Mouse (Mus musculus) lung, embryonic 15.5 days (tissue): ENCODE measurements at regions not wholly inside any gene's neighbourhood (a gene's known extent, or its start where the extent isn't known, plus 50 kb on each side); places are given as distances from the start of the nearest gene placed in this dataset.

ENCODE experiments used
- ATAC-seq: fragments of 200-750 bp; cut with Nextera tagmentation; 2 replicates; pipeline ENCODE4 v1.8.0; 2017; ENCODE audit warnings: moderate number of reproducible peaks, borderline replicate concordance; ENCODE audit not compliant: low FRiP score, low TSS enrichment; ENCODE audit errors: extremely low read depth
- H3K27ac ChIP-seq: fragments of 300-500 bp; sonication (generic); 2 replicates; pipeline ENCODE4 v1.5.1; 2015; ENCODE audit warnings: moderate library complexity, mild to moderate bottlenecking, inconsistent platforms
- H3K27me3 ChIP-seq: fragments of 300-500 bp; sonication (generic); 2 replicates; pipeline ENCODE4 v1.6.1; 2015; ENCODE audit warnings: inconsistent platforms
- H3K36me3 ChIP-seq: fragments of 300-500 bp; sonication (generic); 2 replicates; pipeline ENCODE4 v1.6.1; 2015; ENCODE audit warnings: inconsistent platforms
- H3K4me1 ChIP-seq: fragments of 300-500 bp; sonication (generic); 2 replicates; pipeline ENCODE4 v1.6.1; 2015; ENCODE audit warnings: inconsistent platforms
- H3K4me2 ChIP-seq: fragments of 300-500 bp; sonication (generic); 2 replicates; pipeline ENCODE4 v1.6.1; 2015; ENCODE audit warnings: inconsistent platforms, mild to moderate bottlenecking, moderate library complexity
- H3K4me3 ChIP-seq: fragments of 300-500 bp; sonication (generic); 2 replicates; pipeline ENCODE4 v1.5.1; 2015; ENCODE audit warnings: mild to moderate bottlenecking, inconsistent platforms
- H3K9ac ChIP-seq: fragments of 300-500 bp; sonication (generic); 2 replicates; pipeline ENCODE4 v1.6.1; 2015; ENCODE audit warnings: inconsistent platforms
- H3K9me3 ChIP-seq: fragments of 300-500 bp; sonication (generic); 2 replicates; pipeline ENCODE4 v1.6.1; 2016; ENCODE audit warnings: inconsistent platforms
- WGBS: fragments of 180-500 bp; shearing (Covaris S2); methylation state at CpG from one replicate; pipeline ENCODE4 v1.1.7; 2015; 5-methylcytosine and 5-hydroxymethylcytosine counted together

DNA sequence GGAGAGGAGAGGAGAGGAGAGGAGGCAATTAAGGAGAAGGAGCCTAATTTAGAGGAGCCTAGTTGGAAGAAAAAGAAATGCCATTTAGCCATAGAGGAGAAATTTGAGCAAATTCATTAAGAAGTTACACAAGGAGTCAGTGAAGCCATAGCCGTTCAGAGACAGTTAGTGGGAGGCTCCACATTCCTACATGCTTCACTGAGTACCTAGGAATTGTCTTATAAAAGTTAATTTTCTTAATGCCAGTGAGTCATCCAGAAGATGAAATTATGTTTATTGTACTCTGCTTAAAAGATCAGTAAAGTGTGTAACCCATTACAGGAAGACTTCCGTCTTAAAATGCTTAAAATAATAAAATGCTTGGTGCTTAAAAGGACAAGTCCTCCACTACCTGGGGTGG lies 1453.5 kb upstream of the Lrrc6 start:
- H3K4me3 ChIP-seq: no peak overlapping the region

DNA sequence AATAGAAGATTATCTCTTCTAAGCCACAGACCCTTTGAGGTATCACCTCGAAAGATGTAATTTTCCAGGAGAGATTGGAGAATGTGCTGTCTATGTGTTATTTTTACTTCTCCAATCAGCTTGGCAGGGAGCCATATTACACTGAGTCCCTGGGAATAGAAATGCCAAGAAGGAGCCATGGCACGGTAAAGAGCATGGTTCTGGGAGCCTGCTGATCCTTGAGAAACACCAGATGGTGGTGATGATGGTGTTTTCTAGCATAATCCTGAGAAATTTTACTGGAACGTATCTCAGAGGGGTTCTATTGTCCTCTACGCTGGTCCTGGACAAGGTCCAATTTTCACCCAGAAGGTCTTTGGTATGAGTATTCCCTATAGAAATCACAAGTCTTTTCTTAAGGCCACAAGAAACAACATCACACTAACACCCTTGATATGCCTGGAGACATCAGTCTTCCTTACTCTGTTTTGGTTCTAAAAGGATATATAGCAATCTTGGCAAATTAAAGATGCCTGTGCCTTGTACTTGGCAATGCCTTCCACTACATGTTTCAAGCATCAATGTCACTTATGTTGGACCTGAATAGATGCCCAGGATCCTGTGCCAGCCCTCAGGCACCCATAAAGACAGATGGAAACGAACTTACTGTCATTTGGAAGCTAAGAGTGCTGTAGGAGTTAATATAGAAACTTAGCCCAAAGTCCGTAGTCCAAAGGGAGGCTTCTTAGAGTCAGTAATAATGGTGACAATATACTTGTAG lies 1449.8 kb upstream of the Lrrc6 start:
- no peaks in the 10 kb centered on the region for H3K9me3 ChIP-seq
- no peak overlapping the region for H3K9ac ChIP-seq
- no peaks in the 10 kb centered on the region for H3K36me3 ChIP-seq
- no peak overlapping the region for H3K4me3 ChIP-seq
- no peak overlapping the region for H3K27ac ChIP-seq
- no peak overlapping the region for H3K4me2 ChIP-seq
- no peaks in the 10 kb centered on the region for H3K27me3 ChIP-seq
- no peak for ATAC-seq
- WGBS: 62% methylated on average over 6 of the region's 6 CpGs
- H3K4me1 ChIP-seq: no peaks in the 10 kb centered on the region

More for the DNA sequence above, 1453.5 kb upstream of the Lrrc6 start:
- no peak overlapping the region for H3K9ac ChIP-seq
- H3K9me3 ChIP-seq: no peaks in the 10 kb centered on the region
- no peaks in the 10 kb centered on the region for H3K36me3 ChIP-seq
- 68% methylated on average over 2 of the region's 2 CpGs for WGBS
- no peak overlapping the region for H3K27ac ChIP-seq
- no peak overlapping the region for H3K4me2 ChIP-seq
- no peaks in the 10 kb centered on the region for H3K27me3 ChIP-seq
- ATAC-seq: no peak
- no peaks in the 10 kb centered on the region for H3K4me1 ChIP-seq

DNA sequence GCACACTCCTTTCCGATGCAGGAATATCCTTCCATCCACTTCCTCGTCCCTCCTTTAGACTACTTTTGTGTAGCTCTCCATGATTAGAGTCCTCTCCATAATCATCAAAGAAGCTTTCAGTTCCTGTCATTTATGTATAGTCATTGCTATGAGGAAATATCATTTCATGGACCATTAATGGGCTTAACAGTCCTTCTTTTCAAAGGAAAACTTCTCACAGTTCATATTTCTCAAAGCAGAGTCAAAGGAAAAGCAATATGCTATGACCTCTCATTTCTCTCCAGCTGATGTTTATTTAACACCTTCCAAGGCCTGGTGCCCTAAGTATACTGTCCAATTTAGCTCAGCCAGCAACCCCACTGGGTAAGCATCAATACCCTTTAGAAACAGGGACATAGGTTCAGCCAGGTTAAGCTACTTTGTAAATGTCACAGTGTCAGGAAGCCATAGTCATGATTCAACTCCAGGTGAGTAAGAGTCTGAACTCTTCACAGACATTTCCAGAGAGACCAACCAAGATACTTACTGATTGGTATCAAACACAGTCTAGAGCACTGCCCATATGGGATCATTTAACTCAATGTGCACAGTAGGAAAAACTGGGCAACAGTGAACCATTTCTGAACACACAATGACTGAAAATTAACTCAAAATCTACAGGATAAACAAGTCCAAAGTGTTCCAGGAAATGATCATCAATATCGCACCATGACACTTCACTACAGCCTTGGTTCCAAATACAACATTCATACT lies 1443.8 kb upstream of the Lrrc6 start:
- Histone ChIP-seq H3K4me2 (no peak overlapping the region), H3K4me1 (peaks cover 10% of the 10 kb centered on the region; the same call in 1 of the 2 replicates), H3K9me3 (no peaks in the 10 kb centered on the region), H3K27me3 (no peaks in the 10 kb centered on the region), H3K36me3 (no peaks in the 10 kb centered on the region), H3K4me3 (no peak overlapping the region), H3K27ac (peak overlapping the region; percentile 18; the same call in 1 of the 2 replicates), H3K9ac (no peak overlapping the region)
- ATAC-seq: peak; percentile 79
- WGBS: 44% methylated on average over 3 of the region's 3 CpGs

DNA sequence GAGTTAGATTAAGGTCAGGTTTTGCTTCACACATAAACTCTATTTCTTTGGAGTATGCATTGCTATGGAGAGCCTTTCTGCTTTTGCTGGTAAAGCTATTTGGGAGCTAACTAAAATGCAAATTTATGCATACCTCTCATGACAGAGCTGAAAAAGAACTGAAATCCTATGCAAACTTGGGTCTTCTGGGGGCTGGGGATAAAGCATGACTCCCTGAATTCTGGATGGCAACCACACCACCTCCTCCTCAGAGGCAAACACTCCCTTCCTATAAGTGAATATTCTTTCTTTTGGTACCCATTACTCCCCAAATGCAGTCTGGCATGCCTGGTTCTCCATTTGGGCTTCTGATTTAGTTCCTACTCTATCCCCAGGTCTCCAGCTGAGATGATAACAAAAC lies 1442.3 kb upstream of the Lrrc6 start:
- Histone ChIP-seq H3K4me3 (no peak overlapping the region), H3K27me3 (no peaks in the 10 kb centered on the region), H3K4me1 (peaks cover 10% of the 10 kb centered on the region; the same call in 1 of the 2 replicates), H3K4me2 (no peak overlapping the region), H3K9me3 (no peaks in the 10 kb centered on the region), H3K36me3 (no peaks in the 10 kb centered on the region), H3K9ac (no peak overlapping the region), H3K27ac (no peak overlapping the region)
- no peak for ATAC-seq

DNA sequence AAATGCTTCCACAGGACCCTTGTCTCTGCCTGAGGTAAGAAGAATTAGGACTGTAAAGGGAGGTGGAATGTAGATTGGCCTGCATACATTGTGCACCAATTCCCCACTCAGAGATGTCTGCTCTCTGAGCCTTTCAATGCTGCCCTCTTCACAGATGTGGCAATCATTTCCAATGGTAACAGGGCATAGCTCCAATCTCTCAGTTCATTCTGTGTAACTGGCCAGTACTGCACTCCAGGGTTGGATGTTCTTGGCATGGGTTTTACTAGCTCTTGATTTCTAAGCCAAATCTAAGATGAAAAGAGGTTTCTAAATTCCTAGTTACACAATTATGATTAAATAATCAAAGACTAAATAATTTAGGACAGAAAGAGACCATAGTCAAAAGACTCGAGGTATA lies 1439.8 kb upstream of the Lrrc6 start:
- Histone ChIP-seq H3K4me1 (peaks cover 10% of the 10 kb centered on the region; the same call in 1 of the 2 replicates), H3K27ac (peak overlapping the region; percentile 33; the same call in 1 of the 2 replicates), H3K4me3 (no peak overlapping the region), H3K27me3 (no peaks in the 10 kb centered on the region), H3K9me3 (no peaks in the 10 kb centered on the region), H3K9ac (no peak overlapping the region), H3K36me3 (no peaks in the 10 kb centered on the region), H3K4me2 (no peak overlapping the region)
- WGBS: 49% methylated on average over 1 of the region's 1 CpGs
- ATAC-seq: peak; percentile 44; the same call in 1 of the 2 replicates

DNA sequence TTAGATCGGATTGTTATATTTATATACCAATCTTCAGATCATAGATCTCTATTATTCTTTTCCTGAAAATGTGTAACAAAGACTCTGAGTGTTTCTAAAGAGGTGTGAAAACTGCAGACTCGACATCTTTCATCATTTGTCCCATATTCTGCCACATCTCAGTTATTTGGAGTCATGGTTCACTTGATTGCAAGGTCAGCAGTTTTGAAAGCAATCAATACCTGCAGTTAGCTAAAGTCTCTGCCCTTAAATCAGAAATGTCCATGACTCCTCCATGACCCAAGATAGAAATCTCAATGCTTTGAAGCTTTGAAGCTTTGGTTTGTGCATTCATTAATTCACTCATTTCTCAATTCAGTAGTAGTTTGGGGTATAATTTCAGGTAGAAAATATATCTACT lies 1424.2 kb upstream of the Lrrc6 start:
- H3K4me1 ChIP-seq: no peaks in the 10 kb centered on the region
- H3K9ac ChIP-seq: no peak overlapping the region
- H3K9me3 ChIP-seq: no peaks in the 10 kb centered on the region
- H3K27ac ChIP-seq: no peak overlapping the region
- H3K36me3 ChIP-seq: no peaks in the 10 kb centered on the region
- H3K4me3 ChIP-seq: no peak overlapping the region
- WGBS: 60% methylated on average over 2 of the region's 2 CpGs
- no peaks in the 10 kb centered on the region for H3K27me3 ChIP-seq
- H3K4me2 ChIP-seq: no peak overlapping the region
- ATAC-seq: no peak

DNA sequence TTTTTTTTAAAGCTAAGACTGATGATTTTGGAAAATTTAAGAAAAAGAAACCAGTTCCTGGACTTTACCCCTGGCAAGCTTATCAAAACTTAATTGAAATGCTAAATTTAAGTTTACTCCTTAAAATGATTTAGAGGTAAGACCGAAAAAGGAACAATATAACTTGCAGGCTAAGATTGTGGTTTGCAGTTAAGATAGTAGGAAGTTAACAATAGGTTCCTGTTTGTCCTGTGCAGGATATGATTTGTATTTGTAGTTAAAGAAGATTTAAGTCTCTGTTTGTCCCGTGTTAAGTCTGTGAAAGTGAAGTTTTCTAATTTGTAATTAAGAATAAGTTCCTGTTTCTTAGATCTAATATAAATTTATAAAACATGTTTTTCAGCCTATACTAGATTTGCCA lies 1406.3 kb upstream of the Lrrc6 start:
- H3K27ac ChIP-seq: no peak overlapping the region
- WGBS: 68% methylated on average over 2 of the region's 2 CpGs
- no peaks in the 10 kb centered on the region for H3K36me3 ChIP-seq
- H3K9me3 ChIP-seq: no peaks in the 10 kb centered on the region
- no peak overlapping the region for H3K4me3 ChIP-seq
- H3K9ac ChIP-seq: no peak overlapping the region
- no peak for ATAC-seq
- no peaks in the 10 kb centered on the region for H3K4me1 ChIP-seq
- no peaks in the 10 kb centered on the region for H3K27me3 ChIP-seq
- H3K4me2 ChIP-seq: no peak overlapping the region

DNA sequence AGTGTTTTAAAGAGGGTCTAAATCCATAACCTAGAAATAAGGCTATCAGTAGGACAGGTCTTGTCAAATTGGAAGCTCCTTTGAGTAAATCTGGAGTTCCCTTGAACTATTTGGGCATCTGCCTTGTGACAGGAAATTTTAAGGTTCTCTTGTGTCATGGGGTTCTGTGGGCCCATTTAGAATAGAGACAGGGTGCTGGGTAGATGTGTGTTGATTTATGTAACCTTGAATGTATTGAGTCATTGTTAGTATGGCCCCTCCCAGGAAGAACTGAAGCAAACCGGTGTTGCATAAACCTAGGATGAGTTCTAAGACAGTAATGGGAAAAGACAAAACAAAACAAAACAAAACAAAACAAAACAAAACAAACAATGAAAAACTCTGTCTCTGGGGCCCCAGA lies 1404.6 kb upstream of the Lrrc6 start:
- Histone ChIP-seq H3K36me3 (no peaks in the 10 kb centered on the region), H3K9me3 (no peaks in the 10 kb centered on the region), H3K4me1 (no peaks in the 10 kb centered on the region), H3K27me3 (no peaks in the 10 kb centered on the region), H3K4me2 (no peak overlapping the region), H3K27ac (no peak overlapping the region), H3K4me3 (no peak overlapping the region), H3K9ac (no peak overlapping the region)
- no peak for ATAC-seq
- WGBS: 46% methylated on average over 1 of the region's 1 CpGs

DNA sequence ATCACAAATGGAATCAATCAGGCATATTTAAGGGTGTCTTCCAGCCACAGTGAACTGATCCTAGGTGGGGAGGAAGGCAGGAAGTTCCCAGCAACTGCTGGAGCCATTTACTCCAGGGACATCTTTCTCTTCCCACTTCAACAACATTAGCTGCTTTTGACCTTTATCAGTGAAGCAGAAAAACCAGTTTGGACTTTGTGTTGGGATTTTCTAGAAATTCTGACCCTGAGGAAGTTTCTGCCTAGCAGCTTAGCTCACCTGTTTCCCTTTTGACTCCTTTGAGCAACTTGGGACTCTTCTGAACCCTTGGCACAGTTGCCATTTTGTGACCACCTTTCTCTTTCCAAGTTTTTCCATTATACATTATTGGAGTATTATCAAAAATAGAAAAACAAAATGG lies 1403.9 kb upstream of the Lrrc6 start:
- H3K36me3 ChIP-seq: no peaks in the 10 kb centered on the region
- H3K9me3 ChIP-seq: no peaks in the 10 kb centered on the region
- no peaks in the 10 kb centered on the region for H3K27me3 ChIP-seq
- H3K27ac ChIP-seq: no peak overlapping the region
- H3K9ac ChIP-seq: no peak overlapping the region
- no peak for ATAC-seq
- H3K4me2 ChIP-seq: no peak overlapping the region
- H3K4me1 ChIP-seq: peaks cover 4% of the 10 kb centered on the region
- H3K4me3 ChIP-seq: no peak overlapping the region

DNA sequence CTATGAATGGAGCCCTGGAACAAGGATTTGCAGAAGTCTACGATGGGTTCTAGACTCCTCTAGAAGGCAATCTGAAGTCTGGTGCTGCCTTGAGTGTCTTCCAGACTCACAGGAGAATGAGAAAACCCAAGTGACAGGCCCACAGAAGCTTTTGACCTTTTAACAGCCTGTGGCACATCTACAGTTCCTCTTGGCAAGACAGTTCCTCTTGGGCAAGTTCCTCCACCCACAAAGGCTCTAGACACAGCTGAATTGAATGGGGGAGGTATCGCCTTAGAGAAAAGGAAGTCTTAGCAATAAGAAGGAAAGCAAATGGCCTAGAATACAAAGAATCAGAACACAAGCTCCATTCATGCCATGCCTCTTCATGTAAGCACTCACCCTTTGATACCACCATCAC lies 1402.3 kb upstream of the Lrrc6 start:
- Histone ChIP-seq H3K4me3 (no peak overlapping the region), H3K36me3 (no peaks in the 10 kb centered on the region), H3K4me2 (no peak overlapping the region), H3K27me3 (no peaks in the 10 kb centered on the region), H3K27ac (no peak overlapping the region), H3K4me1 (peaks cover 6% of the 10 kb centered on the region), H3K9ac (no peak overlapping the region), H3K9me3 (no peaks in the 10 kb centered on the region)
- 87% methylated on average over 2 of the region's 2 CpGs for WGBS
- no peak for ATAC-seq

DNA sequence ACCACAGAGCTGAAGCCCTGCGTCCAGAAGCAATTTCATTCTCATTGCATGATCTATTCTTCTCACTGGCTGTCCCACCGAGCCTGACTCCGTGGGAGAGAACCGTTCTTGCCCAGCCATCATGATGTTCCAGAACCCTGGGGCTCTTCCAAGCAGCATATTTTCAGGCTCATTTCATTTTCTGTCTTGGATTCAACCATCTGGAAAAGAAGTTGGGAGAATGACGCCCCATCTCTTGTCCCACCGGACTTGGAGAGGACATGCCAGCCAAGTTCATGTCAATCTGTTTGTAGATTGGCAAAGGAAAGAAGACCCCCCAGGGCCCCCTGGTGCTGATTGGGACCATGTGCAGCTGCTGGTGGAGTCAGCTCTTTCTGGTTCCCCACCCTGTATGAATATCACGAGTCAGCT lies 1400.5 kb upstream of the Lrrc6 start:
- Histone ChIP-seq H3K27me3 (no peaks in the 10 kb centered on the region), H3K36me3 (no peaks in the 10 kb centered on the region), H3K4me1 (peaks cover 6% of the 10 kb centered on the region), H3K4me2 (no peak overlapping the region), H3K4me3 (no peak overlapping the region), H3K27ac (no peak overlapping the region; the same call in 1 of the 2 replicates), H3K9ac (no peak overlapping the region), H3K9me3 (no peaks in the 10 kb centered on the region)
- peak; percentile 62; the same call in 1 of the 2 replicates for ATAC-seq
- WGBS: 52% methylated on average over 7 of the region's 7 CpGs

DNA sequence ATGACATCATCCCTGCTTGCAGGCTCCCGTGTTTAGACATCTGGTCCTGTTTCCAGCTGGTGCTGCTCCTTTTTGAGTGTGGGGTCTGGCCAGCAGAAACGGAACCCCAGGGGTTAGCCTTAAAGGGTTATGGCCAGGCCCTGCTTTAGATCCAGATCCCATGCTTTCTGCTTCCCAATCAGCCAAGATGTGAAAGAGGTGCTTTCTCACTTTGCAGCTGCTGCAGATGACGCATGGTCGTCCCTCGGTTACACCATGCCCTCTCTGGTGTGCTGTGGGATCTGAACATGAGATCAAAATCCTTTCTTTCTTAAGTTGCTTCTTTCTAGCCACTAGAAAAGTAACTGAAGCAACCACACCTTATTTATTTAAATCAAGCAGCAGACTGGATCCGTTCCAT lies 1399.1 kb upstream of the Lrrc6 start:
- 46% methylated on average over 6 of the region's 6 CpGs for WGBS
- peak overlapping the region; percentile 54 for H3K27ac ChIP-seq

More for the DNA sequence above, 1399.1 kb upstream of the Lrrc6 start:
- Histone ChIP-seq H3K4me2 (no peak overlapping the region), H3K9me3 (no peaks in the 10 kb centered on the region), H3K27me3 (no peaks in the 10 kb centered on the region), H3K4me1 (peaks cover 6% of the 10 kb centered on the region), H3K36me3 (no peaks in the 10 kb centered on the region), H3K4me3 (no peak overlapping the region), H3K9ac (no peak overlapping the region)
- peak; percentile 56; the same call in 1 of the 2 replicates for ATAC-seq
